Mouse (Mus musculus) forebrain, embryonic 12.5 days (tissue): ENCODE measurements around the gene Tinf2. TPM values are rescaled to one million over a fixed set of nuclear protein-coding genes. Genes with fewer than 3 reads are reported as not detected.

ENCODE experiments used
- ATAC-seq: fragments of 200-750 bp; cut with Nextera tagmentation; 2 replicates; pipeline ENCODE4 v1.8.0; 2017; ENCODE audit warnings: moderate TSS enrichment; ENCODE audit not compliant: low FRiP score
- H3K27ac ChIP-seq: fragments of 300-500 bp; sonication (generic); 2 replicates; pipeline ENCODE4 v1.5.1; 2016; ENCODE audit warnings: mild to moderate bottlenecking
- H3K27me3 ChIP-seq: fragments of 300-500 bp; sonication (generic); 2 replicates; pipeline ENCODE4 v1.6.1; 2016; ENCODE audit warnings: mild to moderate bottlenecking
- H3K36me3 ChIP-seq: fragments of 300-500 bp; sonication (generic); replicated peaks from 2 replicates; pipeline ENCODE4 v1.6.1; 2016; ENCODE audit warnings: mild to moderate bottlenecking
- H3K4me1 ChIP-seq: fragments of 300-500 bp; sonication (generic); 2 replicates; pipeline ENCODE4 v1.6.1; 2016
- H3K4me2 ChIP-seq: fragments of 300-500 bp; sonication (generic); 2 replicates; pipeline ENCODE4 v1.6.1; 2016; ENCODE audit warnings: mild to moderate bottlenecking, moderate library complexity
- H3K4me3 ChIP-seq: fragments of 300-500 bp; sonication (generic); replicated peaks from 2 replicates; pipeline ENCODE4 v1.5.1; 2016; ENCODE audit warnings: mild to moderate bottlenecking
- H3K9ac ChIP-seq: fragments of 300-500 bp; sonication (generic); 2 replicates; pipeline ENCODE4 v1.6.1; 2016; ENCODE audit warnings: mild to moderate bottlenecking
- H3K9me3 ChIP-seq: fragments of 300-500 bp; sonication (generic); 2 replicates; pipeline ENCODE4 v1.6.1; 2016
- WGBS: fragments of 180-500 bp; shearing (Covaris S2); methylation state at CpG from one replicate; pipeline ENCODE4 v1.1.7; 2016; 5-methylcytosine and 5-hydroxymethylcytosine counted together
- polyA plus RNA-seq: library from polyadenylated mRNA; unstranded; fragments of >200 nt; fragmentation: Nextera tagmentation; extraction: Ambion mirVana; gene quantifications from 2 replicates; pipeline ENCODE4 v1.2.1, GENCODE M21; 2016

Gene Tinf2
- polyA plus RNA-seq, 1 experiment from 2014 or later, result 68.2 TPM

DNA sequence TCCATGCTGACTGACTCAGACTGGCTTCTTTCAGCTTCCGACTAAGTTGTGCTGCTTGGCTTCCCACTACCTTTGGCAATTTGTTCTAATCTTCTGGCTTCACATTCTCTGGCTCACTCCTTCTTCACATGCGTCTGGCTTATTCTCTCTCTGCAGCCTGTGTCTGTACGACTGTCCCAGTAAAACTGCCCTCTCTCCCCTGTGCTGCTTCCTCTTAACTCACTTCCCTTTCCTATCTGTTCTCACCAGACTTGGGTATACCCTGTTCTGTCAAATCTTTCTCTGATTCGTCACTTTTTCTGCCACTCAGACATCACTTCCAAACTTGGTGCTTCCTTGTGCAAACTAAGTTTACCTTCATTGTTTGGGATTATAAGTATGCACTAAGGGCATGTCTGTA lies 15.6 kb upstream of the Tinf2 start:
- no peak for ATAC-seq
- Histone ChIP-seq H3K27me3 (0 out of 2 replicates have a peak, but pooled peaks cover 5% of the 10 kb centered on the region), H3K27ac (no peak overlapping the region), H3K9me3 (no peaks in the 10 kb centered on the region), H3K4me3 (no peak overlapping the region), H3K4me1 (no peaks in the 10 kb centered on the region), H3K4me2 (no peak overlapping the region), H3K9ac (no peak overlapping the region), H3K36me3 (no peaks in the 10 kb centered on the region)
- WGBS, result 87% methylated on average over 4 of the region's 4 CpGs

DNA sequence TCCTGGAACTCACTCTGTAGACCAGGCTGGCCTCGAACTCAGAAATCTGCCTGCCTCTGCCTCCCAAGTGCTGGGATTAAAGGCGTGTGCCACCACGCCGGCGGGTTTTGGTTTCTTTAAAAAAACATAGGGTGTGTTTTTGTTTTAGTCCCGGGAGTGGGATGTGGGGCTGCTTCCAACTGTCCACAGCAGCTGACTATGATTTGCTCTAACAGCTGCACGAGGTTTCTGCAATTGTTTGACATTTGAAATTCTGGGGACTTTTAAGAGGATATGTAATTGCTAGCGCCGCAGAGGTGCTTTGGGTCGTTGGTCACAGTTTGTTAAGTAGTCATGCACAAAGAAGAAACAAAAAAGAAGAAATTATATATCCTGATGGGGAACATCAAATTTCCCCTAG lies 7.8 kb upstream of the Tinf2 start:
- Histone ChIP-seq H3K27ac (no peak overlapping the region), H3K27me3 (no peaks in the 10 kb centered on the region), H3K9ac (no peak overlapping the region), H3K36me3 (no peaks in the 10 kb centered on the region), H3K9me3 (no peaks in the 10 kb centered on the region), H3K4me2 (no peak overlapping the region), H3K4me1 (no peaks in the 10 kb centered on the region), H3K4me3 (no peak overlapping the region)
- WGBS, result 80% methylated on average over 10 of the region's 10 CpGs
- no peak for ATAC-seq

DNA sequence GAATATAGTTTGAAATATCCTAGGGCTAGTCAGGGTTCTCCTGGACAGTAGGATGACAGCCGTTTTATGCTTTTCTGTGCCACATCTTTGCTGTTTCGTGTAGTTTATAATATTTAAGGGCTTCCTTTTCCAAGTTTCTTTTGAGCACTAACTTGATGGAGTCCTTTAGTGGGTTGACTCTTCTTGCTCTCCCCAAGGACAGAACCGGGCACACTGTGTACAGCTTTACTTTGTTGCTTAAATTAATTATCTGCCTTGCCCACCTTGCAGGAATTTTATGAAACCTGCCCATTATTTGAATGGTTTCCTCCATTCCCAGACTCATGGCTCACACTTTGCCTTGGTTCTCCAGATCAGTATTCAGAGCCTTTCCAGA lies 486 bp upstream of the Tinf2 start:
- H3K27ac ChIP-seq, result peak overlapping the region; percentile 72; the same call in 1 of the 2 replicates
- H3K4me1 ChIP-seq, result peaks cover 11% of the 10 kb centered on the region
- peak; percentile 66 for ATAC-seq
- H3K4me2 ChIP-seq, result peak overlapping the region; percentile 86
- H3K9me3 ChIP-seq, result no peaks in the 10 kb centered on the region
- 17% methylated on average over 3 of the region's 3 CpGs for WGBS
- H3K27me3 ChIP-seq, result no peaks in the 10 kb centered on the region
- H3K9ac ChIP-seq, result peak overlapping the region; percentile 83; the same call in 1 of the 2 replicates
- peak overlapping the region; percentile 86 for H3K4me3 ChIP-seq
- peaks cover 34% of the 10 kb centered on the region for H3K36me3 ChIP-seq

DNA sequence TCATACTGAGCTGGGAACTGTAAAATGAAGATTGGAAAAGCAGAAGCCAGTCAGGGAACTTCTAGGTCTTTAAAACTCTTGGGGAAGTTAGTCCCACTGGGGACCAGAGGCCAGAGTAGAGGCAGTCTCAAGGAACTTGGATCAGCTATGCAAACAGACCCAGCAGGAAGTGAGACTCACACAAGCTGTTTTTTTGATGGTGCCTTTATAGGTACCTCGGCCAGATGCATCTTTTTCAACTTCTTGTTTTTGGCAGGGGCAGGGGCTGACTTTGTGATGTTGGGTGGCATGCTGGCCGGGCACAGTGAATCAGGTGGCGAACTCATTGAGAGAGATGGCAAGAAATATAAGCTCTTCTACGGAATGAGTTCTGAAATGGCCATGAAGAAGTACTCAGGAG lies 4.0 kb downstream of the Tinf2 start:
- no peak overlapping the region for H3K4me2 ChIP-seq
- no peaks in the 10 kb centered on the region for H3K9me3 ChIP-seq
- peaks cover 53% of the 10 kb centered on the region for H3K36me3 ChIP-seq
- ATAC-seq, result no peak
- no peak overlapping the region for H3K27ac ChIP-seq
- peaks cover 16% of the 10 kb centered on the region for H3K4me1 ChIP-seq
- H3K4me3 ChIP-seq, result no peak overlapping the region
- H3K9ac ChIP-seq, result no peak overlapping the region
- H3K27me3 ChIP-seq, result no peaks in the 10 kb centered on the region
- 89% methylated on average over 4 of the region's 4 CpGs for WGBS

DNA sequence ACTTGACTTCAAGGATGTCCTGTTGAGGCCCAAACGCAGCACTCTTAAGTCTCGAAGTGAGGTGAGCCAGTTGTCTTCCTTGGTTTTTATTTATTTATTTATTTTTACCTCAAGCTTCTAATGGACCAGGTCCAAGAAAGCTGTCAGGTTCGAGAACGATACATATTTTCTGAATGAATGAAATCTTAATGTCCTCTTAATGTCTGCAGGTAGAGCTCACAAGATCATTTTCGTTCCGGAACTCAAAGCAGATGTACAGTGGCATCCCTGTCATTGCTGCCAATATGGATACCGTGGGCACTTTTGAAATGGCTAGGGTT lies 8.9 kb downstream of the Tinf2 start:
- Histone ChIP-seq H3K4me2 (peak overlapping the region; percentile 97), H3K4me1 (peaks cover 23% of the 10 kb centered on the region), H3K4me3 (peak overlapping the region; percentile 68), H3K27me3 (no peaks in the 10 kb centered on the region), H3K9me3 (no peaks in the 10 kb centered on the region), H3K27ac (0 out of 2 replicates have a peak overlapping the region, but pooled peaks have one; percentile 88), H3K36me3 (peaks cover 34% of the 10 kb centered on the region), H3K9ac (peak overlapping the region; percentile 56)
- 85% methylated on average over 7 of the region's 7 CpGs for WGBS
- no peak for ATAC-seq

DNA sequence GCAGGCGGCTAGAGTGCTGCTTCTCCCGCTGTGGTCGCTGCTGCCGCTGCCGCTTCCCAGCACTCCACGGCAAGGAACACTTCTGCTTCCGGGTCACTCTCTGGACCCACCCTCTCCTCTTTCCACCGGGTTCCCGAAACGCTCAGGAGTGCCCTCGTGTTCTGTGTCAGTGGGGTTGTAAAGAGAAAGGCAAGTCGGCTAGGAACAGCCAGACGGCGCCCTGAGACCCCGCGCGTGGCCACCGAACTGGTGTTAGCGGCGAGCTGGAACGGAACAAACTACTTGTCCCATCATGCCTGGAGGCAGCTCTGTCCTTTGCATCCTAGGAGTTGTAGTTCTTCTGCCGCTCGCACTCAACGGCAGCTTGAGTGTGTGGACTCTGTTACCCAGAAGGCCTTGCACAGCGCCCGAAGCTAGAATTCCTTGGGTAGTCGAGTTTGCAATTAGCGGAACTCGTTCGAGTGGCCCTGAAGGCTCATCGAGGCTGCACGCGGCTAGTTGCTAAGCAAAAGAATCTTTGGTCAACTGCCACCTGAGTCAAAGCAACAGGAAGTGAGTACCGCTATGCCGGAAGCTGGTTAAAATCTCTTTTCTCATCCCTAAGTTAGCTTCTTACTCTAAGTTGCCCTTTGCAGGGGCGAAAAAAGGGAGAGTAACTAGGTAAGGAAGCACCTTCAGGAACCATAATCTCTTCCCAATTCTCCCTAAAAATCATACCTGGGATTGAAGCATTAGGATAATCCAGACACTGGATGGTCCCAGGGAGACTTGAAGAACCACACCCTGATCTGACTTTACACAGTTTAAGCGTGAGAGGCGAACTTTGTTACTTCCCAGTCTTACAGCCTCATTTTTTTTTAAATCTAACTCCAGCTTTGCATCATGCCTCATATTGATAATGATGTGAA lies 9.5 kb downstream of the Tinf2 start, which contains the start of the genes Gmpr2 and Nedd8:
Gmpr2 (plus strand) TSS at position 109 of the 908 bp plus-strand sequence.
Nedd8 (minus strand) TSS at position 292 of the 908 bp plus-strand sequence.
- H3K4me1 ChIP-seq, result peaks cover 23% of the 10 kb centered on the region
- peak within 1 kb of the TSS; percentile 88 for H3K27ac ChIP-seq
- H3K4me3 ChIP-seq, result peak within 1 kb of the TSS; percentile 68
- peaks cover 29% of the 10 kb centered on the region for H3K36me3 ChIP-seq
- H3K4me2 ChIP-seq, result peak within 1 kb of the TSS; percentile 97
- ATAC-seq, result peak; percentile 98
- H3K9me3 ChIP-seq, result no peaks in the 10 kb centered on the region
- WGBS, result under 1% methylated on average over 38 of the region's 38 CpGs
- H3K27me3 ChIP-seq, result no peaks in the 10 kb centered on the region
- peak within 1 kb of the TSS; percentile 90 for H3K9ac ChIP-seq

DNA sequence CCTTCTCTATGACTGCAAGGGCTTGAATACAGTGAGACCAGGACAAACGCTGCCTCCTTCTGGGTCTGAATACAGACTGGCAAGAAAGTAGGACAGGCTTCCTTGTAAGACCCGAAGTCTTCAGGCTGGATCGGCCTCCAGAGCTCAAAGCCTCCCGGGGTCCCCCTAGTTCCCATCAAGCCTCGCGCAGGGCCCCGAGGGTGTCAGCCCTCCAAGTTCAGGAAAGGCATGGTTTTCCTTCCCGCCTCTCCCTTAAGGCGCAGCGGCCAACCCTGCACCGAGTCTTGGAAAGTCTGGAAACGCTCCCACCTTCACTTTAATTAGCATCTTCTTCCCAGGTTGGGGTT lies 10.2 kb downstream of the Tinf2 start:
- Histone ChIP-seq H3K27me3 (no peaks in the 10 kb centered on the region), H3K4me1 (peaks cover 23% of the 10 kb centered on the region), H3K9me3 (no peaks in the 10 kb centered on the region), H3K4me2 (peak overlapping the region; percentile 97), H3K27ac (peak overlapping the region; percentile 88), H3K9ac (peak overlapping the region; percentile 90), H3K36me3 (peaks cover 26% of the 10 kb centered on the region), H3K4me3 (peak overlapping the region; percentile 68)
- under 1% methylated on average over 12 of the region's 12 CpGs for WGBS
- peak; percentile 63 for ATAC-seq

DNA sequence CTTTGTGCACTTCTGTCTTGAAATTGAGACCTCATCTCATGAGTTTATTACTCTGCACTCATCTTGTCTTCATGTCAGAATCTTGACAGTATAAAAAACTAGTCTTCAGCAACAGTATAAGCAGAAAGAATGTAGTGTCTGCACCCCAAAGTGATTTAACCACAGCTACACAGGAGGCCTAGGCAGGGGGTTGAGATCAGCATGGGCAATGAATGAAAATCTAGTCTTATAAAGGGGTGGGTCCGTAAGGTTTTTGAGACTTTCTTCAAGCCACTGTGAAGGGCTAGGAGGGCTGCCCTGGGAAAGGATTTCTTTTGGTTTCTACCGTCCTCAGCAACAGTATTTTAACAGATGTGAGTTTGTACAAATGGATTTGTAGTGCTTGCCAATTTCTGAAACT lies 21.0 kb downstream of the Tinf2 start:
- Histone ChIP-seq H3K36me3 (peaks cover 34% of the 10 kb centered on the region), H3K27ac (0 out of 2 replicates have a peak overlapping the region, but pooled peaks have one; percentile 5), H3K4me2 (peak overlapping the region; percentile 58; the same call in 1 of the 2 replicates), H3K4me1 (peaks cover 13% of the 10 kb centered on the region), H3K9ac (no peak overlapping the region), H3K9me3 (no peaks in the 10 kb centered on the region), H3K4me3 (peak overlapping the region; percentile 69), H3K27me3 (no peaks in the 10 kb centered on the region)
- 38% methylated on average over 2 of the region's 2 CpGs for WGBS
- no peak; the same call in 1 of the 2 replicates for ATAC-seq

DNA sequence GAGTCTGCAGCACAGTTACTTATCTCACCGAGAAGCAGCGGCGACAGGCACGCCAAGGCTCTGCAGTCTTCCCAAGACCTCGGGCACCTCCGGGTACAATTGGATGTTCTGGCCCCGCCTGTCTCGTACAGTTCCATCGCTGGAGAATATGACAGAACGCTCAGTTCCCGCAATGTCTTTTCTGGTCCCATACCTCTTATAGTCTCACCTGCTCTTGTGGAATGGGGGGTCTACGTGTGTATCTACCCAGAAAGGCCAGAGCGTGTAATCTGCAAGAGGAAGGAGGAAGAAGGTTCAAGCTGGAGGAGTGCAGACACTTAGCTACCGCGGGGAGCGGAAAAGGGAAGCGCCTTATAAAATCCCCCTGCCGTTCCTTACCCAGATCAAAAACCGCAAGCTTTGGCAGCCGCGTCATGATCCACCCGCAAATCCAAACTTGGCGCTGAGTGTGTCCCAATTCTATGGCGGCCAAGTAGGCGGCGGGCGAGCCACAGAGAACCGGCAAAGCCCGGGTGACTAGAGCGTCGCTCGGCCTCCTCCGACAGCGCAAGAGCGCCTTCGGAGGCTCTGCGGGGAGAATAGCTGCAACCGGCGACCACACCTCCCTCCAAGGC lies 21.6 kb downstream of the Tinf2 start, which contains the start of gene Mdp1:
Mdp1 (minus strand) TSS at position 549 of the 614 bp plus-strand sequence.
- under 1% methylated on average over 39 of the region's 39 CpGs for WGBS
- H3K9me3 ChIP-seq, result no peaks in the 10 kb centered on the region
- H3K4me2 ChIP-seq, result peak within 1 kb of the TSS; percentile 58
- H3K27me3 ChIP-seq, result no peaks in the 10 kb centered on the region
- peak within 1 kb of the TSS; percentile 72 for H3K9ac ChIP-seq
- H3K4me3 ChIP-seq, result peak within 1 kb of the TSS; percentile 69
- H3K4me1 ChIP-seq, result peaks cover 13% of the 10 kb centered on the region
- peak; percentile 91 for ATAC-seq
- H3K27ac ChIP-seq, result peak within 1 kb of the TSS; percentile 68
- H3K36me3 ChIP-seq, result peaks cover 33% of the 10 kb centered on the region

DNA sequence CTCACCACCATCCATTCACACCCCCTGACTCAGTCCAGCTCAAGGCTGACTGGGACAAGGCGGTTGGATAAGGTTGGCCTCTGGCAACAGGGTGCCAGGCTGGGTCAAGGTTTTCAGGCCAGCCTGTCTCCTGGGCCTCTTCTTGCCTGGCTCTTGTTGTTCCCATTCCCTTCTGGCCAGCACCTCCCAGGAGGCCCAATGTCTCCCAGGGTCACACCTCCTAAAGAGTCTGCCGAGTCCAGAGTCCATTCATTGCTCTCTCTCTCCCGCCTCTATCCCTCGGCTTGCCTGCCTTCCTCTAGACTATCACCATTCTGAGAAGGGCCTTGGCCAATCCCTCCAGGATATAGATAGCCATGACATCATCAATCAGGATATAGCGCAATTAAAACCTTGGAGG lies 23.6 kb downstream of the Tinf2 start:
- no peaks in the 10 kb centered on the region for H3K9me3 ChIP-seq
- peaks cover 13% of the 10 kb centered on the region for H3K4me1 ChIP-seq
- WGBS, result 91% methylated on average over 5 of the region's 5 CpGs
- H3K4me2 ChIP-seq, result no peak overlapping the region
- no peak for ATAC-seq
- H3K36me3 ChIP-seq, result peaks cover 25% of the 10 kb centered on the region
- H3K9ac ChIP-seq, result no peak overlapping the region
- no peaks in the 10 kb centered on the region for H3K27me3 ChIP-seq
- H3K4me3 ChIP-seq, result no peak overlapping the region
- no peak overlapping the region for H3K27ac ChIP-seq

DNA sequence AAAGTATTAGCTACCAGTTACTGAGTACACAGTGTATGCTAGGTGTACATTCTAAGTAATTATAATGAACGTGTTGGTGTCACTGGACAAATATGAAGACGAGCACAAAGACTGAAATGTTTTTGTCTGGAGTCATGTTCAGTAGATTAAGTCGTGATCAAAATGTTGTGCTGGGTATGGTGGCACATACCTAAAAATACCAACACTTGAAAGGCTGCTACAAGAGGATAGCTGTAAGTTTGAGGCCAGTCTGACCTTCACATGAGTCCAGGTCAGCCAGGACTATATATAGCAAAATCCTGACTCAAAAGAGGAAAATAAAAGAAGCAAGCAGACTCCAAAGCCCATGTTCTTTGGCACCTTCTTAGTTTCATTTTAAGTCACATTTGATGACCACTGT lies 24.7 kb downstream of the Tinf2 start:
- no peaks in the 10 kb centered on the region for H3K9me3 ChIP-seq
- H3K36me3 ChIP-seq, result peaks cover 19% of the 10 kb centered on the region
- H3K4me1 ChIP-seq, result peaks cover 13% of the 10 kb centered on the region
- no peak overlapping the region for H3K27ac ChIP-seq
- WGBS, result 88% methylated on average over 3 of the region's 3 CpGs
- ATAC-seq, result no peak
- H3K4me2 ChIP-seq, result no peak overlapping the region
- H3K4me3 ChIP-seq, result no peak overlapping the region
- no peak overlapping the region for H3K9ac ChIP-seq
- H3K27me3 ChIP-seq, result no peaks in the 10 kb centered on the region

DNA sequence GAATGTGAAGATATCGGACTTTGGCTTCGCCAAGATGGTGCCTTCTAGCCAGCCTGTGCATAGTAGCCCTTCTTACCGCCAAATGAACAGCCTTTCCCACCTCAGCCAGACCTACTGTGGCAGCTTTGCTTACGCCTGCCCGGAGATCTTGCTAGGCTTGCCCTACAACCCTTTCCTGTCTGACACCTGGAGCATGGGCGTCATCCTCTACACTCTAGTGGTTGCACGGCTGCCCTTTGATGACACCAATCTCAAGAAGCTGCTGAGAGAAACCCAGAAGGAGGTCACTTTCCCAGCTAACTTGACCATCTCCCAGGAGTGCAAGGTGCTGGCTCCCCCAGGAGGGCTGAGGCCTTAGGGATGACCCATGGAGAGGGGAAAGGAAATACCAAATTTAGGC lies 30.1 kb downstream of the Tinf2 start:
- Histone ChIP-seq H3K4me2 (no peak overlapping the region), H3K9ac (no peak overlapping the region), H3K27me3 (no peaks in the 10 kb centered on the region), H3K27ac (no peak overlapping the region), H3K4me3 (no peak overlapping the region), H3K9me3 (no peaks in the 10 kb centered on the region), H3K36me3 (peaks cover under 1% of the 10 kb centered on the region; the same call in 1 of the 2 replicates), H3K4me1 (no peaks in the 10 kb centered on the region)
- ATAC-seq, result no peak
- 88% methylated on average over 7 of the region's 7 CpGs for WGBS
